Mouse (Mus musculus) kidney, embryonic 15.5 days (tissue): ENCODE data around the gene Nccrp1. TPM values are rescaled to one million over a fixed set of nuclear protein-coding genes. Genes with fewer than 3 reads are reported as not detected.

ENCODE experiments used
- ATAC-seq: fragments of 200-750 bp; cut with Nextera tagmentation; replicated peaks from 2 replicates; pipeline ENCODE4 v1.8.0; 2017; ENCODE audit warnings: moderate TSS enrichment; ENCODE audit not compliant: low FRiP score
- H3K27ac ChIP-seq: fragments of 300-500 bp; sonication (generic); 2 replicates; pipeline ENCODE4 v1.5.1; 2015; ENCODE audit warnings: mild to moderate bottlenecking, inconsistent platforms
- H3K27me3 ChIP-seq: fragments of 300-500 bp; sonication (generic); 2 replicates; pipeline ENCODE4 v1.6.1; 2015; ENCODE audit warnings: inconsistent platforms
- H3K36me3 ChIP-seq: fragments of 300-500 bp; sonication (generic); 2 replicates; pipeline ENCODE4 v1.6.1; 2015; ENCODE audit warnings: inconsistent platforms
- H3K4me1 ChIP-seq: fragments of 300-500 bp; sonication (generic); 2 replicates; pipeline ENCODE4 v1.6.1; 2015; ENCODE audit warnings: inconsistent platforms
- H3K4me2 ChIP-seq: fragments of 300-500 bp; sonication (generic); 2 replicates; pipeline ENCODE4 v1.6.1; 2015; ENCODE audit warnings: moderate library complexity, mild to moderate bottlenecking, inconsistent platforms
- H3K4me3 ChIP-seq: fragments of 300-500 bp; sonication (generic); replicated peaks from 2 replicates; pipeline ENCODE4 v1.5.1; 2015; ENCODE audit warnings: mild to moderate bottlenecking, inconsistent platforms
- H3K9ac ChIP-seq: fragments of 300-500 bp; sonication (generic); 2 replicates; pipeline ENCODE4 v1.6.1; 2015; ENCODE audit warnings: mild to moderate bottlenecking, inconsistent platforms
- H3K9me3 ChIP-seq: fragments of 300-500 bp; sonication (generic); replicated peaks from 2 replicates; pipeline ENCODE4 v1.6.1; 2016; ENCODE audit warnings: inconsistent platforms
- WGBS: fragments of 180-500 bp; shearing (Covaris S2); methylation state at CpG from one replicate; pipeline ENCODE4 v1.1.7; 2015; ENCODE audit warnings: mixed read lengths; 5-methylcytosine and 5-hydroxymethylcytosine counted together
- microRNA-seq: library from miRNA; unstranded; fragments of <30 nt; microRNA quantifications from one replicate; pipeline ENCODE4, GENCODE M21; 2016
- polyA plus RNA-seq: library from polyadenylated mRNA; unstranded; fragments of >200 nt; fragmentation: Nextera tagmentation; extraction: Ambion mirVana; gene quantifications from 2 replicates; pipeline ENCODE4 v1.2.1, GENCODE M21; 2015

Nccrp1 gene
- polyA plus RNA-seq, 1 experiment from 2014 or later, result not detected

DNA sequence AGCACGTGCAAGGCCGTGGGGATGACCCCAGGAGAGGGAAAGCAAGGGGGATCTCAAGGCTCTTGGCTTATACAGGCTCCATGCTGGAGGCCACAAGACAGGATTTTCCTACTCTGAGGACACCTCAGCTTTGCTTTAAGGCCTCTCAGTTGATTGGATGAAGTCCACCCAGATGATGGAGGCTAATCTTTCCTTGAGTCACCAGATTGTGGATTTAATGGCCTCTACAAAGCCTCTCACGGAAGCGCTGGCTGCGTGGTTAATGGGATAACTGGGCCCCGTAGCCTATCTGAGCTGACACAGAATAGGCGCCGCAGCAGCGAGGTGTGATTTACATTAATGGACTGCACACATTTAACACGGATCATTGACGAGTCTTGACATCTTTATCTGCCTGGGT lies 51.6 kb downstream of the Nccrp1 start:
- no peak overlapping the region for H3K9ac ChIP-seq
- H3K4me3 ChIP-seq, result no peak overlapping the region
- H3K4me1 ChIP-seq, result peaks cover 5% of the 10 kb centered on the region; the same call in 1 of the 2 replicates
- WGBS, result 66% methylated on average over 11 of the region's 11 CpGs
- no peak for ATAC-seq
- H3K27me3 ChIP-seq, result no peaks in the 10 kb centered on the region
- no peak overlapping the region for H3K4me2 ChIP-seq
- H3K9me3 ChIP-seq, result no peaks in the 10 kb centered on the region
- H3K27ac ChIP-seq, result no peak overlapping the region
- no peaks in the 10 kb centered on the region for H3K36me3 ChIP-seq

Small RNAs within 50 kb of the gene (microRNA-seq; reads per million reads assigned to microRNA genes)
- 0.59 reads per million for gene Mir7049

Other genes with a start within 250 kb of the Nccrp1 start
- 0.52 and 0.63 TPM in 2 replicates for gene Dll3, start 245.0 kb downstream of the Nccrp1 start, polyA plus RNA-seq
- gene Timm50, start 235.2 kb downstream of the Nccrp1 start, polyA plus RNA-seq, result 154 and 160 TPM in 2 replicates
- 91.0 and 104 TPM in 2 replicates for gene Supt5, start 208.5 kb downstream of the Nccrp1 start, polyA plus RNA-seq
- 995 and 1,159 TPM in 2 replicates for gene Rps16, start 196.6 kb downstream of the Nccrp1 start, polyA plus RNA-seq
- 69.9 and 84.6 TPM in 2 replicates for gene Plekhg2, start 174.7 kb downstream of the Nccrp1 start, polyA plus RNA-seq
- 16.2 TPM in 2 replicates for gene Zfp36, start 167.0 kb downstream of the Nccrp1 start, polyA plus RNA-seq
- gene Med29, start 154.5 kb downstream of the Nccrp1 start, polyA plus RNA-seq, result 52.6 and 57.7 TPM in 2 replicates
- gene Paf1, start 154.3 kb downstream of the Nccrp1 start, polyA plus RNA-seq, result 86.8 and 100 TPM in 2 replicates
- gene Gmfg, start 109.8 kb downstream of the Nccrp1 start, polyA plus RNA-seq, result 16.4 and 17.3 TPM in 2 replicates
- 2.6 and 2.8 TPM in 2 replicates for gene Lrfn1, start 95.3 kb downstream of the Nccrp1 start, polyA plus RNA-seq
- not detected in 2 replicates for gene Ifnl2, start 36.8 kb downstream of the Nccrp1 start, polyA plus RNA-seq
- not detected in 2 replicates for gene Ifnl3, start 24.4 kb downstream of the Nccrp1 start, polyA plus RNA-seq
- not detected in 2 replicates for gene Sycn, start 6.4 kb downstream of the Nccrp1 start, polyA plus RNA-seq
- 28.8 and 33.6 TPM in 2 replicates for gene Samd4b, start 50.9 kb upstream of the Nccrp1 start, polyA plus RNA-seq
- gene Pak4, start 50.9 kb upstream of the Nccrp1 start, polyA plus RNA-seq, result 63.9 and 72.1 TPM in 2 replicates
- gene Acp7, start 84.1 kb upstream of the Nccrp1 start, polyA plus RNA-seq, result not detected in 2 replicates
- gene Fbxo27, start 145.6 kb upstream of the Nccrp1 start, polyA plus RNA-seq, result 5.4 and 9.1 TPM in 2 replicates
- 8.2 and 9.2 TPM in 2 replicates for gene Fbxo17, start 169.6 kb upstream of the Nccrp1 start, polyA plus RNA-seq
- 144 and 152 TPM in 2 replicates for gene Mrps12, start 194.6 kb upstream of the Nccrp1 start, polyA plus RNA-seq
- 30.0 and 30.8 TPM in 2 replicates for gene Sars2, start 194.7 kb upstream of the Nccrp1 start, polyA plus RNA-seq
- not detected in 2 replicates for gene Ccer2, start 208.9 kb upstream of the Nccrp1 start, polyA plus RNA-seq
- 57.2 and 67.6 TPM in 2 replicates for gene Sirt2, start 219.5 kb upstream of the Nccrp1 start, polyA plus RNA-seq
- 41.6 and 45.2 TPM in 2 replicates for gene Nfkbib, start 220.3 kb upstream of the Nccrp1 start, polyA plus RNA-seq
- gene Rinl, start 241.7 kb upstream of the Nccrp1 start, polyA plus RNA-seq, result 6.2 and 7.4 TPM in 2 replicates